In the genomic region with DNA sequence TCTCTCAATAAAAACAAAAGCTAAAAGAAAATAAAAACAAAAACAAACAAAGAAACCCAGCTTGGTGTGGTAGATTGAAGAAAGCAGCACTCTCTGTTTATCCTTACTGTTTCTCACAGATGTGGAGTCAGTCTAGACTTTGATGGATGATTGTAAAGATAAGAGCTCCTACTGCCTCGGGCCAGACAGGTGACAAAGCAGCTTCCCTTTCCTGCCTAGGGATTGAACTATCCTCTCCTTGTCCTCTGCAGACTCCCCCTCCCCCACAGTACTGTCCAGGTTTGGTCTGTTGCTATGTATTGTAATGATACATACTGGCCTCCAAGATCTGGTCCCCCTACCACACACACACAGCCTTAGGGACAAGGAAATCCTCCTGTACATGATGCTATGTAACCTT, we compare ENCODE assay signal across 22 mouse cellular contexts. TPM values are rescaled to one million over a fixed set of nuclear protein-coding genes. Genes with fewer than 3 reads are reported as not detected.
"Had no signal": no experiment of that assay in that cellular context is flagged by ENCODE, and none has a peak within 500 bp of the region (broad histone marks: within the 10 kb centered on the region; RNA-seq: fewer than 3 reads in every experiment).

No protein-coding gene starts in this region.

- H3K4me1 ChIP-seq: midbrain, embryonic 13.5 days had no signal

- H3K36me3 ChIP-seq: limb, embryonic 13.5 days; liver, embryonic 12.5 days; liver, embryonic 15.5 days; midbrain, embryonic 13.5 days had no signal

- H3K9me3 ChIP-seq: limb, embryonic 13.5 days; liver, embryonic 12.5 days; liver, embryonic 15.5 days; midbrain, embryonic 13.5 days had no signal

- H3K27me3 ChIP-seq: limb, embryonic 13.5 days; liver, embryonic 12.5 days; liver, embryonic 15.5 days; midbrain, embryonic 13.5 days had no signal

- H3K9ac ChIP-seq: limb, embryonic 13.5 days; liver, embryonic 12.5 days; liver, embryonic 15.5 days; midbrain, embryonic 13.5 days had no signal

- H3K27ac ChIP-seq: limb, embryonic 13.5 days; liver, embryonic 12.5 days; liver, embryonic 15.5 days; macrophage; midbrain, embryonic 13.5 days had no signal

- DNase-seq: kidney, adult 18-20 months; kidney, adult 9 months; kidney, postnatal 25 days; left cerebral cortex, postnatal 4 days; lung, adult 18-20 months; thymus, adult 18-20 months; thymus, postnatal 36 days had no signal

- ATAC-seq: midbrain, embryonic 13.5 days; midbrain, embryonic 16.5 days had no signal

- H3K4me2 ChIP-seq: limb, embryonic 13.5 days; liver, embryonic 12.5 days; liver, embryonic 15.5 days; midbrain, embryonic 13.5 days had no signal

- H3K4me3 ChIP-seq: limb, embryonic 13.5 days; liver, embryonic 12.5 days; liver, embryonic 15.5 days; midbrain, embryonic 13.5 days had no signal

RNA-seq across cellular contexts. Expression of gene Anapc15-ps, which starts 45.5 kb away (rescaled TPM):
- polyA plus RNA-seq: kidney, embryonic 16.5 days; large intestine, adult 2 months; liver, embryonic 12.5 days; liver, embryonic 15.5 days; lung, embryonic 16.5 days; midbrain, embryonic 13.5 days; midbrain, embryonic 16.5 days; neural tube, embryonic 11.5 days; neural tube, embryonic 14.5 days; small intestine, adult 2 months; spleen, adult 2 months; stomach, embryonic 16.5 days; testis, adult 2 months had no signal
